In the genomic region with DNA sequence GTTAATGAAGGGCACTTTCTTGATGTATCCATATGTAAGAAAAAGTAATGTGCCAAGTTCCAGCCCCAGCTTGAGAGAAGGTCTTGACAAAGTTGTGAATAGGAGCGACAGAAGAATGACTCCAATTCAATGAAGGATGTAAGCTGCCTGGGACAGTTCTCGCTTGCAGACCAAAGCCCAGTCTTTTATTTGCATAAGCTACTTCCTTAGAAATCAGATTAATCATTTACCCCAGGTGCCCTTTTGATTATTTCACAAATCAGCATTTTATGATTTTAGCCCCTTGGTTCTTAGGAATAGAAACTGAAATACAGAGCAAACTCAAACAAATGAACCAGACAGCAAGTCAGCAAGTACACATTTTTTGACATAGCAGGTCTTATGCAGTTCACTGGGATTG, we compare ENCODE assay signal across 31 mouse cellular contexts.
"Had no signal": no experiment of that assay in that cellular context is flagged by ENCODE, and none has a peak within 500 bp of the region (broad histone marks: within the 10 kb centered on the region; RNA-seq: fewer than 3 reads in every experiment).

No protein-coding gene starts in this region.

- H3K4me1 ChIP-seq: limb, embryonic 10.5 days; limb, embryonic 12.5 days; limb, embryonic 13.5 days; limb, embryonic 15.5 days; liver, embryonic 12.5 days; liver, embryonic 13.5 days; liver, embryonic 15.5 days; lung, embryonic 15.5 days; megakaryocyte, embryonic 14.5 days; midbrain, embryonic 10.5 days; midbrain, embryonic 12.5 days; midbrain, embryonic 13.5 days; midbrain, embryonic 15.5 days; neural tube, embryonic 12.5 days had no signal

- H3K4me2 ChIP-seq: limb, embryonic 12.5 days; limb, embryonic 13.5 days; limb, embryonic 15.5 days; liver, embryonic 11.5 days; liver, embryonic 12.5 days; liver, embryonic 13.5 days; liver, embryonic 15.5 days; lung, embryonic 14.5 days; lung, embryonic 15.5 days; midbrain, embryonic 11.5 days; midbrain, embryonic 12.5 days; midbrain, embryonic 13.5 days; midbrain, embryonic 15.5 days; neural tube, embryonic 12.5 days had no signal

- DNase-seq: left cerebral cortex, postnatal 4 days; liver, embryonic 13.5 days; liver, postnatal 0 days; lung, adult 18-20 months; lung, adult 2 months; lung, embryonic 14.5 days; lung, postnatal 10 days; lung, postnatal 14 days; lung, postnatal 36 days; lung, postnatal 4 days; midbrain, embryonic 14.5 days had no signal

- H3K36me3 ChIP-seq: limb, embryonic 10.5 days; limb, embryonic 12.5 days; limb, embryonic 13.5 days; limb, embryonic 15.5 days; liver, embryonic 12.5 days; liver, embryonic 13.5 days; liver, embryonic 15.5 days; lung, embryonic 15.5 days; midbrain, embryonic 10.5 days; midbrain, embryonic 12.5 days; midbrain, embryonic 13.5 days; midbrain, embryonic 15.5 days; neural tube, embryonic 12.5 days had no signal

- H3K9me3 ChIP-seq: limb, embryonic 10.5 days; limb, embryonic 12.5 days; limb, embryonic 13.5 days; limb, embryonic 15.5 days; liver, embryonic 12.5 days; liver, embryonic 13.5 days; liver, embryonic 15.5 days; lung, embryonic 15.5 days; midbrain, embryonic 10.5 days; midbrain, embryonic 12.5 days; midbrain, embryonic 13.5 days; midbrain, embryonic 15.5 days; neural tube, embryonic 12.5 days had no signal

- H3K9ac ChIP-seq: limb, embryonic 12.5 days; limb, embryonic 13.5 days; limb, embryonic 15.5 days; liver, embryonic 12.5 days; liver, embryonic 13.5 days; liver, embryonic 14.5 days; liver, embryonic 15.5 days; liver, postnatal 0 days; lung, embryonic 14.5 days; lung, embryonic 15.5 days; midbrain, embryonic 12.5 days; midbrain, embryonic 13.5 days; midbrain, embryonic 15.5 days; neural tube, embryonic 12.5 days had no signal

- H3K4me3 ChIP-seq: limb, embryonic 10.5 days; limb, embryonic 12.5 days; limb, embryonic 13.5 days; limb, embryonic 15.5 days; liver, embryonic 12.5 days; liver, embryonic 13.5 days; liver, embryonic 15.5 days; lung, embryonic 15.5 days; megakaryocyte, embryonic 14.5 days; midbrain, embryonic 10.5 days; midbrain, embryonic 12.5 days; midbrain, embryonic 13.5 days; midbrain, embryonic 15.5 days; myocyte; neural tube, embryonic 12.5 days had no signal

- H3K27ac ChIP-seq: limb, embryonic 10.5 days; limb, embryonic 12.5 days; limb, embryonic 13.5 days; limb, embryonic 15.5 days; liver, embryonic 12.5 days; liver, embryonic 13.5 days; liver, embryonic 14.5 days; liver, embryonic 15.5 days; lung, embryonic 15.5 days; macrophage; midbrain, embryonic 10.5 days; midbrain, embryonic 12.5 days; midbrain, embryonic 13.5 days; midbrain, embryonic 15.5 days; neural tube, embryonic 12.5 days had no signal

- H3K27me3 ChIP-seq: limb, embryonic 12.5 days; limb, embryonic 13.5 days; limb, embryonic 15.5 days; liver, embryonic 12.5 days; liver, embryonic 13.5 days; liver, embryonic 15.5 days; lung, embryonic 15.5 days; megakaryocyte, embryonic 14.5 days; midbrain, embryonic 12.5 days; midbrain, embryonic 13.5 days; midbrain, embryonic 15.5 days; neural tube, embryonic 12.5 days had no signal

- ATAC-seq: liver, embryonic 12.5 days; liver, postnatal 0 days; lung, postnatal 0 days; midbrain, embryonic 13.5 days; midbrain, embryonic 15.5 days; midbrain, embryonic 16.5 days had no signal
